Mouse (Mus musculus) heart, postnatal 10 days (tissue): ENCODE measurements at regions not wholly inside any gene's neighbourhood (a gene's known extent, or its start where the extent isn't known, plus 50 kb on each side); places are given as distances from the start of the nearest gene placed in this dataset.

Experiments
- DNase-seq, 2 experiments: peaks; one replicate each; pipeline ENCODE4 v3.0.0; 2021
- intact Hi-C: fragments of 180-260 bp; cut with DNase I; formaldehyde crosslinking; loops from one replicate; pipeline ENCODE4 v1.15.1; 2025

DNA sequence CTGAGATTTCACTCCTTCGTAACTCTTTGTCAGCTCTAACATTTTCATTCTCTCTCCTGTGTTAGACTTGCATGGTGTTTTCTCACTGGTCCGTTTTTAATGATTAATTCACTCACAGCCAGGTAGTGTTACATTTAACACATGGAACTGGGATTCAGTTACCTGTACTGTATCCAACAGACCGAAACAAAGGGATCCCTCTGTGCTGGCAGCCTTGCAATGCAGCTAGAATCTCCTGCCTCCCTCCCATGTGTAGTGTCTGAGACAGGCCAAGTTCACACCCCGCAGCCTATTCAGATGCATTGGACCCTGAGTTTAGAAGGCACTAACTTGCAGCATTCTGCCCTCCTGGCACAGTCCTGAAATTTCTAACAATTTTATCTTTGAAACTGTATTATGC, 357.9 kb downstream of the Plk2 start:
- intact Hi-C loops, result loop anchor here (5.0 kb wide), 1 partner anchor 140 kb away; no protein-coding TSS in a partner anchor
- no peak for DNase-seq

DNA sequence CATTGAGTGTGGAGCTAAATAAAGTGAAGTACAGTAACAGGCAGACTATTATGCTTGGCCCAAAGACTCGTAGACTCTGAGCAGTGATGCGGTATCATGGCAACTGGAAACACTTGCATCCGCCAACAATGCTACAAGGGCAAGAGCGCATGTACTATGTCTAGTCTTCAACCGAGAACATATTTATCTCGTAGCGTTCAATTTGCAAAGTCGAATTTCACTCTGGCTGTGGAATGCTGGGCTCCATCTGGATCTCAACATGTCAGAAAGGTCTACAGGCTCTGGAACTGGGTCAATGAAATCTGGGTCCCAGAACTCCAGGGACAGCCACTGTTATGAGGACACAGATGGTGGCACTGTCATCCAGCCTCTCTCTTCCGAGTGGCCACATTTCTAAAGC, 359.7 kb downstream of the Plk2 start:
- DNase-seq, result peak; percentile 60

DNA sequence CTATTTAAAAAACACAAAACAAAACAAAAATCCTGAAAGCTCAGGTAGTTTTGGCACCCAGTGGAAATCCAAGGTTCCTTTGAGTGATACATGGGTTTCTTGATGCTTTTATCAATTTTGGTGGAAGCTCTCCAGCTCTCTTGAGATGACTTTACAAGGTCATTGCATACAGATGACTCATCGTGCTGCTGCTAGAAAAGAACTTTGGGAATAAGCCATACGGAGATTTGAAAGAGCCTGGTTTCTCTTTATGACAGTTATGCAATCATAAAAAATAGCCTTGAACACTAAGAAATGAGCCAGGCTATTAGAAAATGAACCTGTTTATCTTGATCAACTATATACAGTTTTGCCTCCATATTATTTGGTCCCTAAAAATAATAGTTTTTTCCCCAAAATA, 362.0 kb downstream of the Plk2 start:
- intact Hi-C loops, result no loop called here
- DNase-seq, result peak in 1 of 2 experiments; percentile 18

More for the DNA sequence above, 359.7 kb downstream of the Plk2 start:
- intact Hi-C loops, result loop anchor here (5.0 kb wide), 1 partner anchor 138 kb away; no protein-coding TSS in a partner anchor

DNA sequence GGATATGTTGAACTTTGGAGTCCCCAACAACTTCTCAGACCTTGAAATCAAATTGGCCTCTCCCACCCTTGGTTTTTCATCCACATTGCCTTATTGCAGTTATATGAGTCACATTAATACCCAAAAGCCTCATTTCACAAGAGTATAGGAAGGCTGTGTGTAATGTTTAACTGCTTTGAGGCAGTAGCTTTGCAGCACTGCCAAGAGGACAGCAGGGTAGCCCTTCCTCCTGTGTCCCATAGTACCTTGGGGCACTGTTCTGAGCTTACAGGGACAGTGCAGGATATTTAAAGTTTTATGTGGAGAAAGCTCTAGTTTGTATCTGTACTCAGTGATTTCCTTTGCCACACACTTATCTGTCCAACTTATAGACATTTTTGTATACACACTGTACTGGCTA, 374.4 kb downstream of the Plk2 start:
- intact Hi-C loops, result no loop called here
- no peak for DNase-seq

GRCm38 (mm10) chr13:110775251-110775650, 380.4 kb downstream of the Plk2 start:
- no peak for DNase-seq
- intact Hi-C loops, result no loop called here

GRCm38 (mm10) chr13:110784162-110784785, 389.4 kb downstream of the Plk2 start:
- no peak for DNase-seq
- intact Hi-C loops, result no loop called here

GRCm38 (mm10) chr13:110784822-110785221, 390.0 kb downstream of the Plk2 start:
- intact Hi-C loops, result no loop called here
- DNase-seq, result no peak

- intact Hi-C loops, result no loop called here
- no peak for DNase-seq
Measured at GRCm38 (mm10) chr13:110798313-110798712, 403.5 kb downstream of the Plk2 start.

DNA sequence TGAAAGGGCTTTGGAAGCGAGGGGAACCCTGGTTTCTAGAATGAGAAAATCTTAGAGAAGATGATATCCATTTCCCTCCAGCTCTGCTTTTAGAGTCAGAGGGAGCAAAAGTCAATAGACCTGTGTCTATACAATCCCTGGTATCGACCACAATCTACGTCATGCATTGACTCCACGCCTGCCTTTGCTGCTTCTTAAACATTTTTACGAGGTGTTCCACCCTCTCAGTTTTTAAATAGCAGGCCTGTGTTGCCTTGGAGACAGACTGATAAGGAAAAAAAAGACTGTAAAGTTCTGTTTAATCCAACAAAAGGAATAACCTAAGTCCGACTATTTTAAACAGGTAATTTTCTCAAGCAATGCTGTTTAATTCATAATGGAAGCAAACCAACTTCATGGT, 408.0 kb downstream of the Plk2 start:
- intact Hi-C loops, result no loop called here
- DNase-seq, result no peak

- intact Hi-C loops, result no loop called here
- DNase-seq, result no peak
Measured at GRCm38 (mm10) chr13:110812401-110812800, 417.6 kb downstream of the Plk2 start.

GRCm38 (mm10) chr13:110814066-110814465, 419.2 kb downstream of the Plk2 start:
- intact Hi-C loops, result no loop called here
- no peak for DNase-seq

GRCm38 (mm10) chr13:110819301-110819862, 424.5 kb downstream of the Plk2 start:
- intact Hi-C loops, result no loop called here

DNA sequence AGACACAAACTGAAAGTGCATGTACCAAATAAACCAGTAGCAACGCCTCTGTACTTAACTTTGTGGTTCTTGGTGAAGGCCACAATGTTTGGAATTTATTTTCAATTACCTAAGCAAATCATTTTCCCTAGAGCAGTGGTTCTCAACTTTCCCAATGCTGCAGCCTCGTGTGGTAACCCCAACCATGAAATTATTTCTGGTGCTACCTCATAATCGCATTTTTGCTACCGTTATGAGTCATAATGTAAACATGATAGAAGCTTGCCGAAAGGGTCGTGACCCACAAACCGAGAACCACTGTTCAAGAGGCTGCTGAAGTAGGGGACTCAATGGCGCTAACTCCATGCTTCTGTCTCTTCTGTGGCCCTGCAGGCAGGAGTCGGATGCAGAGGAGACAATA, 429.9 kb upstream of the Actbl2 start:
- intact Hi-C loops, result no loop called here

More at GRCm38 (mm10) chr13:110819301-110819862, 424.5 kb downstream of the Plk2 start:
- no peak for DNase-seq

DNA sequence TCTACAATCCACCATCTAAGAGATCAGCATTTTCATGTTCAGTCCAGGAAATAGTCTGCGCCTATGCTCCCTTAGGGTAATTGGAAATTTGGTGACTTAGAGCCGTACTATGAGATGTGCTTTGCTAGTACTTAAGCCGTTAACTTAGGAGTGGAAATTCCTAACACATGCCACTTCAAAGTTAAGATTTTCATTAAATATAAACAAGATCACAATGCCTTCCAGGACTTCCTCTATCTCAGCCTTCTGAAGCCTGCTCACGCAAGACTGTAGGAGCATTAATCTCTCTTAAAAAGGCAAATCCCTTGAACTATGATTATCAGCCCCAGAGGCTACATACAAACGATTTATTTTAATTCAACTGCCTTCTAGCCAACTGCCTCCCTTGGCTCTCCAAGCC, 422.4 kb upstream of the Actbl2 start:
- DNase-seq, result no peak
- intact Hi-C loops, result no loop called here

More for the DNA sequence above, 429.9 kb upstream of the Actbl2 start:
- no peak for DNase-seq

GRCm38 (mm10) chr13:110836936-110837335, 417.9 kb upstream of the Actbl2 start:
- DNase-seq, result no peak
- intact Hi-C loops, result no loop called here

DNA sequence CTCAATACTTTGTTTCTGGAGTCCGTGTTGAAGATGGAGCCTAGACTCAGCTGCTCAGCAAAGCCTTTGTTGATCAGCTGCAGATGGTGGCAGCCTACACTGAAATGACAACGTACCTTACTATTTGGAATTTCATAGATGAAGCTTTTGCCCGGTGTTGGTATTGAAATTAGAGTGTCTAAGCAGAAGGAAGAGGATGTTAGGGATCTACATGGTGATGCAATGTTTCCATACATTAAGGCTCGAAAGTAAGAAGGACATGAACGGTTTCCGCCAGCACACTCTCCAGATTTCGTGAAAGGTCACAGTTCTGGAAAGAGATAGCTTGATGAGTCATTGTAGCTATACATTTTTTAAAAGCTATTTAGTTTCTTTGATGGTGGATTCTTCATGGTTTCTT, 412.9 kb upstream of the Actbl2 start:
- intact Hi-C loops, result no loop called here
- no peak for DNase-seq

DNA sequence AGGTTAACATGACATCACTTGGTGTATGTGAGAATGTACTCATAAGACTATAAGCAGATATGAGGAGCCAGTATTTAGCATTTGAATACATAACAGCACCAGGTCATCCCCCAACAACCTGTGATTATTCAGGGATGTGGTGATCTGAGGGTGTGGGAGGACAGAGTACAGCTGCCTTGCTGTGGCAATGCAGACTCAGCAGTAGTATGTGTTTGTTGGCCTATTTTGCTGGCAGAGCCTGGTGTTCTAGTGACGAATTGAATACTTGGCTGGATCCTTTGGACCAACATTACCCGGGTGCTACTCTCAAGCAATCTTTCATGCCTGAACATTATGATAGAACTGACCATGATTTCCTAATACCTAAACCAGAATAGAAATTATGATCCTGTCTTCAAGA, 409.1 kb upstream of the Actbl2 start:
- peak; percentile 23 to 26 for DNase-seq
- intact Hi-C loops, result no loop called here

DNA sequence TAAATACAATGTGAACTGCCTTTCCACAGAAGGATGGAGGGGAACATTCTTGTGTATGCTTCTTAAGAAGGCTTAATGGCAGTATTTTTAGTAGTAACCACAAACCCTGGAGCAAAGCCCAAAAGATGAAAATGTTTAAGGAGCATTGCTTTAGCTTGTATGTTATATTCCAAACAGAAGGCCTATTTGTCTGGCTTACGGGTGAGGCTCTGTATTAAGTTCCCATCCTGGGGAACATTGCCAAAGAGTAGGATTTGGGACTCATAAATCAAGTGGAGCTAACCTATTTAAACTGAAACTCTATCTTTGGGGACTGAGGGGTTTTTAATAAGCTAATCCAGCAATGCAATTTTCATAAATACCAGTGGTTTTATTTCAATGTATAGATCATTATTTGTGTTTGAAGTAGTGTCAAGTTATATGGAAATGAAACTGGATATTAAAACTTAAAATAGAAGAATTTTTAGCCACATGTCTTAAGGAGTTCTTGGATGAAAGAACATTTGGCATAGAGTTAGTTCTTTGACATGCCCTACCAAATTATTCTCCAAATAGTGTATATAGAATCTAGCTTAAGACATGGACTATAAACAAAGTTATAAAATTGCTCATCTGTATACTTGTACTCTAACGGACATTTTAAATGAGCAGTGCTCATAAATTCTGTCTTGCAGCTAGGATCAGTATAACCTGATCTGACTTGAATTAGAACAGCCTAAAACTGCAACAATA, 401.7 kb upstream of the Actbl2 start:
- no peak for DNase-seq
- intact Hi-C loops, result no loop called here

DNA sequence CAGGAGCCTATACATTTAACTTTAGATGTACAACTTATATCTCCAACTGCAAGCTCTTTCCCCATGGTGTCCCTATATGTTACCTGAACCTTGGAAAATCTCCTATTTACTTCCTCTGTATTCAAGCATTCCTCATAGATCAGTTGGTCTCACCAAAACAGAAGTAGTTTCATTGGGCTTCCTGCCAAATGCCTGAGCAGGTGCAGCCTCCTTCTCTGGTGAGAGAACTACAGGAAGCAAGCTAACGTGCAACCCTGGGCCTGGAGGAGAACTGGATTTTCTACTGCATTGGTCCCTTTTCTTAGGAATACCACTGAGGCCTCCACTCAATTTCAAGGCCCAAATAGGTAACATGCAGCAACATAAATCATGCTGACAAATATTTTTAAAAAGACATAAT, 400.6 kb upstream of the Actbl2 start:
- intact Hi-C loops, result no loop called here
- DNase-seq, result no peak

DNA sequence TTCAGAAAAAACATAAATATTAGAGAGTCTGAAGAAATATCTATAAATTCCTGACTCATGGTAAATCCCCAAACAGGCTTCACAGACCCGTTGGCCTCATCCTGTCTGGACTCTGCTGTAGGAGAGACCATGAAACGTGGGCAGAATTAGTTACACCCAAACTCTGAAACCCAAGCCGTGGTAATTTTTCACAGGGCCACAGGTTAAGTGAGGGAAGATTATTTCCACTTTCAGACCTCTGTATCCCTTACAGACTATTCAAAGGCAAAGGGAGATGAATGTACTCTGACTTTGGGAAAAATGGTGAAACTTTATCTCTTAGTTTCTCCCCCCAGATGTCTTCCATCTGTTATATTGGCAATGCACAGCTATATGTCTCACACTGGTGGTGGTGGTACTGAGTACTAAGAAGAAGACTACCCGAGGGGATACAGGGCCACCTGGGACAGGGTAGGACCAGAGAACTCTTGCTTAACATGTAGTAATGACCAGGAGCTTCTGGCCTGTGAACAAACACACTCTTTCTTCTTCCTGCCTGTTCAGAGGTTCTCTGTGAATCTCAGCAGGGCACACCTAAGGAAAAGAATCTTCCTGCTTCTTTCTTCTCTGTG, 388.8 kb upstream of the Actbl2 start:
- no peak for DNase-seq
- intact Hi-C loops, result loop anchor here (1.0 to 10.0 kb wide), 4 partner anchors 103 to 549 kb away; no protein-coding TSS in a partner anchor

GRCm38 (mm10) chr13:110866713-110867112, 388.1 kb upstream of the Actbl2 start:
- intact Hi-C loops, result loop anchor here (1.0 to 10.0 kb wide), 4 partner anchors 102 to 548 kb away; no protein-coding TSS in a partner anchor
- DNase-seq, result peak; percentile 19 to 27
